Mouse (Mus musculus): ENCODE measurements at regions not wholly inside any gene's neighbourhood (a gene's known extent, or its start where the extent isn't known, plus 50 kb on each side); places are given as distances from the start of the nearest gene placed in this dataset.

DNA sequence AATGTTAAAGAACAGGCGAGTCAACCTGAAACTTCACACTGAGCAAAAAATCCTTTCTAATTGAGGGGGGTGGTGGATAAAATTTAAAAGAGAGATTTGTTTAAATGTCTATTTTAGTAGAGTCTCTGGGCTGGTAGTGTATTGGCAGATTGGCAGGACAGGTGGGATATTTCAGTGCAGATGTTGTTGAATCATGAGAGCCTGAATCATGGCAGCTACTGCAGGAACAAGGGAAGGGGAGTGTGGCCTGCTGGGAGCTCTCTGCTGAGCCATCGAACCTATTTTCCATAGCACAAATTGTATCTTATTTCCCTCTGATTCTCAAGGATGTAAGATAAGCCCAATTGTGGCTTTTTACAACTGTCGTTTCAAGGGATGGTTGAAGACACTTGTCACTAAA lies 760.0 kb upstream of the Lrrc6 start:
- intact Hi-C loops (cut with DNase I) = no loop called here

GRCm38 (mm10) chr15:67249147-67249546 lies 748.4 kb upstream of the Lrrc6 start:
- DNase-seq (ENCODE audit: low spot score in 2 of 2) = no peak
- intact Hi-C loops (cut with DNase I) = no loop called here

More for the DNA sequence above, 760.0 kb upstream of the Lrrc6 start:
- DNase-seq (ENCODE audit: low spot score in 2 of 2) = no peak

GRCm38 (mm10) chr15:67248471-67248870 lies 747.8 kb upstream of the Lrrc6 start:
- intact Hi-C loops (cut with DNase I) = no loop called here
- DNase-seq (ENCODE audit: low spot score in 2 of 2) = no peak

- intact Hi-C loops (cut with DNase I) = no loop called here
- DNase-seq (ENCODE audit: low spot score in 2 of 2) = no peak
These were observed 745.1 kb upstream of the Lrrc6 start for GRCm38 (mm10) chr15:67245658-67246268.

GRCm38 (mm10) chr15:67244908-67245657 lies 744.4 kb upstream of the Lrrc6 start:
- intact Hi-C loops (cut with DNase I) = no loop called here
- DNase-seq (ENCODE audit: low spot score in 2 of 2) = no peak

- intact Hi-C loops (cut with DNase I) = no loop called here
- DNase-seq (ENCODE audit: low spot score in 2 of 2) = no peak
These were observed 734.5 kb upstream of the Lrrc6 start for GRCm38 (mm10) chr15:67235107-67235785.

DNA sequence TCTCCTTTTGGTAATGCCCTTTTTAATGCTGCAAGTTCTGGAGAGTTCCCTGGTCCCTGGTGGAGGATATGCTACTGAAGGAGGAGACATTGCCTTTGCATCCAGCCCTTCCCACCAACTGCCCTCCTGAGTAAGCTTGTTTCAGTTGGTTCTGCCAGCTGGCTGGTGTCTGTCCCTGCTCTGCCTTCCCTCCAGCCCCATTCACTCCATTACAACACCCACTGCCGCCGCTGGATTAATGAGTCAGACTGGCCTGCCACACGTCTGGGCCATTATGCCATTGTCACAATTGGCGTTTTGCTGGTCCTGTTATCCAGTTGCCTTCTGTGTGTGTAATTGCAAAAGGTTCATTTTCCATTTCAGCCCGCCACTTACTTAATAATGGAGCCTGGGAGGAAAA lies 728.6 kb upstream of the Lrrc6 start:
- DNase-seq (ENCODE audit: low spot score in 2 of 2) = no peak
- intact Hi-C loops (cut with DNase I) = no loop called here

- intact Hi-C loops (cut with DNase I) = no loop called here
- DNase-seq (ENCODE audit: low spot score in 2 of 2) = no peak
These were observed 727.9 kb upstream of the Lrrc6 start for GRCm38 (mm10) chr15:67228633-67229032.

- DNase-seq (ENCODE audit: low spot score in 2 of 2) = no peak
- intact Hi-C loops (cut with DNase I) = no loop called here
These were observed 726.9 kb upstream of the Lrrc6 start for GRCm38 (mm10) chr15:67227456-67228164.

DNA sequence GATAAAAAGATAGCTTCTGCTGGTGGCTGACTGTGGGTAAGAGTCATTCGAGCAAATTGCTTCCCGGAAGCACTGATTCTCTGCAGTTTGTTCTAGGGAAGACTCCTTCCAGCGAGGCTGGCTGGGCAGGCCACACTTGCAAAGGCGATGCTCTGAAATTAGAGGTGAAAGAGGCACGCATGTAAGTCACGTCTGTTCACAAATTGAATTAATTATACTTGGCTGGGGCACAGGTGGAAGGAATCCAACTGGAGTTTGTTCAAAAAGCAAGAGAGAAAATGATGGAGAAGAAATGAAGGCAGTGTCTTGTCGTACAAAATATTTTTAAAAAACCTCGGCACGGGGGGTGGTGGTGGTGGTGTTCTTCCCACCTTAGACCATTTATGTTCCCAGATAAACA lies 726.2 kb upstream of the Lrrc6 start:
- DNase-seq (ENCODE audit: low spot score in 2 of 2) = no peak
- intact Hi-C loops (cut with DNase I) = no loop called here

Measured in left cerebral cortex, postnatal 36 days (tissue).